Mouse (Mus musculus): ENCODE measurements around the gene Otof. TPM values are rescaled to one million over a fixed set of nuclear protein-coding genes. Genes with fewer than 3 reads are reported as not detected.

Gene Otof
- polyA plus RNA-seq, 1 experiment from 2014 or later, result 8.8 TPM

GRCm38 (mm10) chr5:30341601-30342365 lies 119.9 kb downstream of the Otof start:
- WGBS, result 78% methylated on average over 11 of the region's 11 CpGs
- Histone ChIP-seq H3K36me3 (ENCODE audit: control insufficient read depth, insufficient read depth, low read length) (no peaks in the 10 kb centered on the region), H3K27me3 (replicated peaks; ENCODE audit: control insufficient read depth, insufficient read depth, low read length) (no peaks in the 10 kb centered on the region), H3K9ac (ENCODE audit: low read depth, low read length) (no peak overlapping the region), H3K4me3 (ENCODE audit: low read length) (no peak overlapping the region), H3K27ac (ENCODE audit: low read depth, low read length) (no peak overlapping the region), H3K9me3 (ENCODE audit: control insufficient read depth, low read length) (no peaks in the 10 kb centered on the region), H3K4me2 (ENCODE audit: low read length) (no peak overlapping the region), H3K4me1 (ENCODE audit: control insufficient read depth, insufficient read depth, low read depth, low read length) (no peaks in the 10 kb centered on the region)
- ATAC-seq, result no peak

- H3K36me3 ChIP-seq (ENCODE audit: control insufficient read depth, insufficient read depth, low read length), result no peaks in the 10 kb centered on the region
- 76% methylated on average over 5 of the region's 5 CpGs for WGBS
- H3K4me2 ChIP-seq (ENCODE audit: low read length), result no peak overlapping the region
- no peaks in the 10 kb centered on the region for H3K4me1 ChIP-seq (ENCODE audit: control insufficient read depth, insufficient read depth, low read depth, low read length)
- no peak for ATAC-seq
- no peaks in the 10 kb centered on the region for H3K9me3 ChIP-seq (ENCODE audit: control insufficient read depth, low read length)
- no peak overlapping the region for H3K27ac ChIP-seq (ENCODE audit: low read depth, low read length)
- H3K27me3 ChIP-seq (replicated peaks; ENCODE audit: control insufficient read depth, insufficient read depth, low read length), result no peaks in the 10 kb centered on the region
- H3K4me3 ChIP-seq (ENCODE audit: low read length), result no peak overlapping the region
- no peak overlapping the region for H3K9ac ChIP-seq (ENCODE audit: low read depth, low read length)
Observed at GRCm38 (mm10) chr5:30340815-30341214, 120.9 kb downstream of the Otof start.

Other genes with a start within 250 kb of the Otof start
- gene Selenoi, start 229.4 kb downstream of the Otof start, polyA plus RNA-seq (2015; fragmentation: Nextera tagmentation; extraction: Ambion mirVana), result 26.5 and 29.8 TPM in 2 replicates
- gene Drc1, start 180.5 kb downstream of the Otof start, polyA plus RNA-seq (2015; fragmentation: Nextera tagmentation; extraction: Ambion mirVana), result 6.3 and 7.0 TPM in 2 replicates
- gene 1700001C02Rik, start 4.1 kb upstream of the Otof start, polyA plus RNA-seq (2015; fragmentation: Nextera tagmentation; extraction: Ambion mirVana), result 1.8 and 1.9 TPM in 2 replicates
- not detected in 2 replicates for gene Cib4, start 83.9 kb upstream of the Otof start, polyA plus RNA-seq (2015; fragmentation: Nextera tagmentation; extraction: Ambion mirVana)
- 8.0 and 10.6 TPM in 2 replicates for gene Kcnk3, start 126.2 kb upstream of the Otof start, polyA plus RNA-seq (2015; fragmentation: Nextera tagmentation; extraction: Ambion mirVana)
- gene Slc35f6, start 186.0 kb upstream of the Otof start, polyA plus RNA-seq (2015; fragmentation: Nextera tagmentation; extraction: Ambion mirVana), result 33.6 and 35.4 TPM in 2 replicates
- gene Cenpa, start 204.8 kb upstream of the Otof start, polyA plus RNA-seq (2015; fragmentation: Nextera tagmentation; extraction: Ambion mirVana), result 42.7 and 54.7 TPM in 2 replicates
- 200 and 274 TPM in 2 replicates for gene Dpysl5, start 249.6 kb upstream of the Otof start, polyA plus RNA-seq (2015; fragmentation: Nextera tagmentation; extraction: Ambion mirVana)

Data from hindbrain, embryonic 16.5 days (tissue).